Mouse (Mus musculus): Measurements from ENCODE around the gene Edf1. TPM values are rescaled to one million over a fixed set of nuclear protein-coding genes. Genes with fewer than 3 reads are reported as not detected.
"Not testable (repeated sequence)": the region's sequence is repeated elsewhere in the genome, so short reads cannot be mapped to it uniquely, and the experiment has no call there.

The Edf1 gene
- total RNA-seq (2021): 100 to 1,000 TPM; 211 to 232 TPM

- peak; percentile 83 to 90 for DNase-seq (ENCODE audit: extremely low spot score in 1 of 2, low spot score in 1 of 2)
Measured at GRCm38 (mm10) chr2:25557221-25557963, at the start of gene Edf1. TSS of gene Edf1 (plus strand) at chr2:25557847.

DNA sequence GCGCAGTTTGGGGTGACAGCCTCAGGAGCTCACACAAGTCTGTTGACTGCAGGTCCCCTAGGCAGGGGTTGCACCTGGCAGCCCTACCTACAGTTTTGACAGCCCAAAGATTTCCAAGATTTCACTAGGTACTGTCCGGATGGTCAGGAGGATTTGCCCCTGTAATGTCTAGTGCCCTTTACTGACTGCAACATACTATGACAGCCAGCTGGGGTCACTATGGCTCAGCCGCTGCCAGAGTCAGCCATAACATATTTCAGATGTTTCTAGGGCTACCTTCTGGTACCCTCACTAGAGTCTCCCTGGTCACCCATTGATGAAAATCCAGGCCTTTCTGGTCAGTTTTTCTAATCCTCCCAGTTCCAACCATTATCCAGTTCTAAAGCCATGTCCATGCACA, 47.7 kb upstream of the Edf1 start:
- no peak for DNase-seq (ENCODE audit: extremely low spot score in 1 of 2, low spot score in 1 of 2)

DNA sequence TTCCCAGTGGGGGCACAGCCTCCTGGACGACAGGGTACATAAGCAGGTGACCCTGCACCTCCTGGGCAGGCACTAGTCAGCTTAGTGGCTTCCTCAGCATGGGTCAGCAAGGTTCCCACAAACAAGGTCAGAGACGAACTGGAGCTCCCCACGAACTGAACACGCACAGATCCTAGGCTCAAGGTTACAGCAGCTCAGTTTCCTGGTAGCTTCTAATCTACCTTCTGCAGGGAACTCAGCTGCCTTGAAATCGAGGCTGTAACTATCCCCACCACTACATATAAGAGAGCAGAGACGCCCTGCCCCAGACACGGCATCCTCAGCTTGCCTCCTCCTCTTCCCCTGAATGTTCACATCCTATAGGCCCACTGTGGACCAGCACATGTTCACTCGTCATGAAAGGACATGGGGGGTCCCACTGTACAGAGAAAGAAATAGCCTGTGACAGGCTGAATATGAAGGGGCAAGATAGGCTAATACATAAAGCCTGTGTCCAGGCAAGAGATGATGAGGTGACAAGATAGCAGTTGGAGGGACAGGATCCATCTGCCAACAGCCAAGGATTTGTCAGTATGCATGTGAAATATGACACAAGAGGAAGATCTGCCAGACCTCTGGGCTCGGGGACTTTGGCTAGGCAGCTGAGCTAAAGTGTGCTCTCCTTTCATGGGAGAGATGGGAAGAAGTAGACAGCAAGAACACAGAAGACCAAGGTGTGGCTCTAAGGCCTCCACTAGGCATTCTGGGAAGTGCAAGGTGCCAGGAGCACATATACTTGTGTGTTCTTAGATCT, 30.9 kb upstream of the Edf1 start:
- no peak for DNase-seq (ENCODE audit: extremely low spot score in 1 of 2, low spot score in 1 of 2)

DNA sequence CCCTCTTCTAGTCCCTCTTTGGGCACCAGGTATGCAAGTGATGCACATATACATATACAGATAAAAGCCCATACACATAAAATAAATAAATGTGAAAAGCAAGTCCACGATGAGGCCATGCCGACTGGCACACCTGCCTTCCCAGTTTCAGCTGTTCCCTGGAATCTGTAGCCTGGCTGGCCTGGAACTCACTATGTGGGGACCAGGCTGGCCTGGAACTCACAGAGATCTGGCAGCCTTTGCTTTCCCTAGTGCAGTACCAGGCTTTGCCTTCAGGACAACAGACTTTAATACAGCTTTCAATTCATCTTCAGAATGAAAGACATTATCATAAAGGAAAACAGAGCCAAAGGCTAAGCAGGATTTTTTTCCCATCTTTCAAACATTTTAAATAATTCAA, 23.9 kb upstream of the Edf1 start:
- no peak for DNase-seq (ENCODE audit: extremely low spot score in 1 of 2, low spot score in 1 of 2)

DNA sequence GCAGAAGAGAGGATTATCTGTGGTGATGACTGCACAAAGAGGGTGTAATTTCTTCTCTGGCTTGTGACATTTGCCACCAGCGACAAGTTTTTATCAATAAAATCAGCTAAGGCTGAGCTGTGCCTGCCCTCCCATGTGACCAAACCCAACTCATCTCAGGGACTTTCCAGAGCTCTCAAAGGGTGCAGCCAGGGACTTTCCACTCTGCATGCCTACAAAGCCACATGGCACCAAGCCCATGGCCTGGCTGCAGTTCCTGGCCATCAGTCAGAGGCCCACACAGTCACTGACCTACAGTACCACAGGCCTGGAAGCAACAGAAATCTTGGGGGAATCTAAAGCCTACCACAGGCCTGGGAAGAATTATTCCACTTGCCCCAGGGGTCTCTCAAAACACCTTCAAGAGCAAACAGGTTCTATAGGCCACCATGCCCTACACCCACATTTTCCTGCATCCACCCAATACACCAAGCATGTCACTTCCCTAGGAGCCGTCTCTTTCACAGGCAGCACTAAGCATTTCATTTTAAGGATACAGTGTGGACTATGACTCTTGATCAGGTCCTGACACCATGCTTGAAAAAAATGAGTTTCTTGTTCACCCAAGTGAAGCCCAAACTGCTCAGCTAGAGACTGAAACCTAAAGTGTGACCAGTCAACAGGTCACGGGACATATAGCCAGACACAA, 23.3 kb upstream of the Edf1 start:
- no peak for DNase-seq (ENCODE audit: extremely low spot score in 1 of 2, low spot score in 1 of 2)

GRCm38 (mm10) chr2:25534866-25535182, 22.8 kb upstream of the Edf1 start:
- DNase-seq (ENCODE audit: extremely low spot score in 1 of 2, low spot score in 1 of 2): no peak

DNA sequence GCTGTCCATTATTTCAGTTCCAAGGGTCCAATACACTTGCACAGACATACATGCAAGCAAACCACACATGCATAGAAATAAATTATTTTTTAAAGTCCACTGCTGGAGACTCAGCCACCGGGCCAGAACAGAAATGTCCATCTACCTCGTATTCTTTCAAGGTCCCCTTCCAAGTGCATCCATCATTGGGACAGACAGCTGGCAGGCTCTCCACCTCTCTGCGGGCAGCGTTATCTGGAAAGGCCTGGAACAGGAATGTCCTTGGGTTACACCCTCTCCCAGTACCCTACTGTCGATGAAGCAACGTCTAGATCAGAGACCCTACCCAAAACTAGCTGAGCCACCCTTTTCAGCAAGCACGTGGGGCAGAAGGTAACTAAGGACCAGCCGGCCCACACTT, 21.1 kb upstream of the Edf1 start:
- DNase-seq (ENCODE audit: extremely low spot score in 1 of 2, low spot score in 1 of 2): no peak

- DNase-seq (ENCODE audit: extremely low spot score in 1 of 2, low spot score in 1 of 2): no peak
Measured at GRCm38 (mm10) chr2:25540541-25540948, 17.1 kb upstream of the Edf1 start.

- no peak for DNase-seq (ENCODE audit: extremely low spot score in 1 of 2, low spot score in 1 of 2)
Measured at GRCm38 (mm10) chr2:25541644-25542367, 15.8 kb upstream of the Edf1 start.

GRCm38 (mm10) chr2:25545996-25546810, 11.4 kb upstream of the Edf1 start:
- no peak for DNase-seq (ENCODE audit: extremely low spot score in 1 of 2, low spot score in 1 of 2)

GRCm38 (mm10) chr2:25546811-25547491, 10.7 kb upstream of the Edf1 start, which contains the start of gene Traf2:
TSS of gene Traf2 (minus strand) at chr2:25546940.
- peak; percentile 94 to 96 for DNase-seq (ENCODE audit: extremely low spot score in 1 of 2, low spot score in 1 of 2)

GRCm38 (mm10) chr2:25549021-25549991, 8.3 kb upstream of the Edf1 start:
- DNase-seq (ENCODE audit: extremely low spot score in 1 of 2, low spot score in 1 of 2): no peak

DNA sequence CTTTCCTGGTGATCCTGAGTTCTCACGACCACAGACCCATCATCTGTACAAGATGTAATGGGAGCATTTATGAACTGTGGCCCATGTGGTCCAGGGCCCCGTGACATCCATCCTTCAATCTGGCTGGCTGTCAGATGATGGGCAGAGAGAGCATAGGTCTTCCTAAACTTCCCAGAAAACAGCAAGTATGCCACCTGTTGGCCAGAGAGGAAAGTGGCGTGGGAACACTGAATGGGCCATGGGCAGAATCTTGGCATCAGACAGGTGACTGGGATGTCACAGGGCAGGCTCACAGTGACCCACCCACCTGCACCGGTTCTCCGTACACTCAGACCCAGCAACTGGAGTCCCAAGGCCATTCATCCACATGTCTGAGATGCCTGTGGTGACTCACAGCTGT, 6.5 kb upstream of the Edf1 start:
- no peak for DNase-seq (ENCODE audit: extremely low spot score in 1 of 2, low spot score in 1 of 2)

DNA sequence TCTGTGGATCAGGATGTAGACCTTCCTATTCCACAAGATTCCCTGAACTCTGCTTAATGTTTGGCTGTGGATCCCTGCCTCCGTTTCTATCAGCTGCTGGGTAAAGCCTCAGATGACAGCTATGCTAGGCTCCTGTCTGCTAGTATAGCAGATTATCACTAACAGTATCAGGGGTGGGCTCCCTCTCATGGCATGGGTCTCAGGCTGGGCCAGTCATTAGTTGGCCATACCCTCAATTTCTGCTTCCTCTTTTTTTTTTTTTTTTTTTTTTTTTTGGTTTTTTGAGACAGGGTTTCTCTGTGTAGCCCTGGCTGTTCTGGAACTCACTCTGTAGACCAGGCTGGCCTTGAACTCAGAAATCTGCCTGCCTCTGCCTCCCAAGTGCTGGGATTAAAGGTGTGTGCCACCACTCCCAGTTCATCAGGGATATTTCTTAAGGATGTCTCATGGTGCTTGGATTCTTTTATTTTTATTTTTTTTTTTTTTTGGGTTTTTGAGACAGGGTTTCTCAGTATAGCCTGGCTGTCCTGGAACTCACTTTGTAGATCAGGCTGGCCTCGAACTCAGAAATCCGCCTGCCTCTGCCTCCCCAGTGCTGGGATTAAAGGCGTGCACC, 4.4 kb upstream of the Edf1 start:
- not testable (repeated sequence) for DNase-seq (ENCODE audit: extremely low spot score in 1 of 2, low spot score in 1 of 2)

- DNase-seq (ENCODE audit: extremely low spot score in 1 of 2, low spot score in 1 of 2): not testable (repeated sequence)
Measured at GRCm38 (mm10) chr2:25555479-25555878, 2.2 kb upstream of the Edf1 start.

DNA sequence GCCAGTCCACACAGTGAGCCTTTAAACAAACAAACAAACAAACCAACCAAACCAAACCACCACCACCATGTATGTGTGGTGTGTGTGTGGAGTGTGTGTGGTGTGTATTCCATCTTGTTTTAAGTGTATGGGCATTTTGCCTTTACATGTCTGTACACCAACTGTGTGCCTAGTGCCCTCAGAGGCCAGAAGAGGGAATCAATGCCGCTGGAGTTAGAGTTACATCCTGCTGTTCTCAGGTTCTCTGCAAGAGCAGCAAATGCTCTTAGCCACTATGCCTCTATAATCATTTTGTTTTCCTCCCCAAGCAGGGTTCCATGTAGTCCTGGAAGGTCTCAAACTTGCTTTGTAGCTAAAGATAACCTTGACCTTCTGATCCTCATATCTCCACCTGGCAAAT, 1.4 kb upstream of the Edf1 start:
- no peak for DNase-seq (ENCODE audit: extremely low spot score in 1 of 2, low spot score in 1 of 2)

DNA sequence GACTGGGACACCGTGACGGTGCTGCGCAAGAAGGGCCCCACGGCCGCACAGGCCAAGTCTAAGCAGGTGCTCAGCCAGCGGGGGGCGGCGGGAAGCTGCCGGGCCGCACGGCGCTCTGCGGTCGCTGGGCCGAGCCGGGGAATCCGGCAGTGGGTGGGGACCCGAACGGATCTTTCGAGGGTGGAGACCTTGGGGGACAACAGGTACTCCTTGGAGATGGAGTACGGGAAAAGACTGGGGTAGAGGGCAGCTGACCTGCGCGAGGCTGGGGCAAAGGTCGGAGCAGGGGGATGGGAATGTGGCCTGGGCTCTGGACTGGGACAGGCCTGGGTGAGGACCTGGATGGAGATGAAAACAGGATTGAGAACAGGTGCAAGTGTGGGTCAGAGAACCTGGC, 315 bp downstream of the Edf1 start:
- DNase-seq (ENCODE audit: extremely low spot score in 1 of 2, low spot score in 1 of 2): no peak

- no peak for DNase-seq (ENCODE audit: extremely low spot score in 1 of 2, low spot score in 1 of 2)
Measured at GRCm38 (mm10) chr2:25558774-25559173, 1.1 kb downstream of the Edf1 start.
